Mouse (Mus musculus) left cerebral cortex, postnatal 10 days (tissue): ENCODE measurements around the gene Cnr1. TPM values are rescaled to one million over a fixed set of nuclear protein-coding genes. Genes with fewer than 3 reads are reported as not detected.

Source experiments
- DNase-seq, 2 experiments: peaks; one replicate each; pipeline ENCODE4 v3.0.0; 2021 to 2022; ENCODE audit warnings: low spot score in 2 of 2, mixed read lengths in 1 of 2; ENCODE audit errors: extremely low spot score in 1 of 2
- intact Hi-C: fragments of 180-260 bp; cut with DNase I; formaldehyde crosslinking; loops from one replicate; pipeline ENCODE4 v1.15.1; 2025
- total RNA-seq, 2 experiments: library from RNA; stranded (reverse); gene quantifications; 2 replicates each; pipeline ENCODE4 v1.2.3; 2021

Gene Cnr1
- total RNA-seq, result 100 to 1,000 TPM; 118 to 129 TPM

DNA sequence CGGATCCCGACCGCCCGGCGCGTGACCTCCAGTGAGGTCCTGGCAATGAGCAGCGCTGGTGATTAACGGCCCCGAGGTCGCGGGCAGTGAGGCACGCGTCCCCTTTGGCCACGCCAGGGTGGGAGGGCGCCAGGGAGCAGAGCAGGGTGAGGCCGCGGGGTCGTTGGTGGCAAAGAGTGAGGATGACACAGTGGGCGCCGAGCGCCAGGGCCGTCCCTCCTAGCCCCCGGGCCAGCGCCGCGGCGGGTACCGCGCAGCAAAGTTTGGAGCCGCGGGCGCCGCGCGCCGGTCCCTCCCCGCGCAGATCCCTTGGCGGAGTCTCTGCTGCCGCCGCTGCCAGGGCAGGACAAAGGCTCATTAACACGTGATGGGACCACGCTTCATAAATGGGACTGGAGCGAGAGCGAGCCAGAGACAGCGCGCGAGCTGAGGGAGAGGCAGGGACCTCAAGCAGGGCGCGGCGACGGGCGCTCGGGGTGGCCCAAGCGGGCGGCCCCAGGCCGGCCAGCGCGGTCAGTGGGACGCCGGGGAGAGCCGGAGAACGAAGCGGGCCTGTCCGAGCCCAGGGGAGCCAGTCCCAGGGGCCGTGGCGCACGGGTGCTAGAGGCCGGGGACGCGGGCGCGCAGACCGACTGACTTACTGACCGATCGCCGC is at the start of gene Cnr1:
Cnr1 (plus strand) TSS at position 360 of the 655 bp plus-strand sequence.
- DNase-seq, result peak; percentile 66 to 78
- intact Hi-C loops, result loop anchor here (10.0 kb wide), 4 partner anchors 310 to 520 kb away; no protein-coding TSS in a partner anchor

DNA sequence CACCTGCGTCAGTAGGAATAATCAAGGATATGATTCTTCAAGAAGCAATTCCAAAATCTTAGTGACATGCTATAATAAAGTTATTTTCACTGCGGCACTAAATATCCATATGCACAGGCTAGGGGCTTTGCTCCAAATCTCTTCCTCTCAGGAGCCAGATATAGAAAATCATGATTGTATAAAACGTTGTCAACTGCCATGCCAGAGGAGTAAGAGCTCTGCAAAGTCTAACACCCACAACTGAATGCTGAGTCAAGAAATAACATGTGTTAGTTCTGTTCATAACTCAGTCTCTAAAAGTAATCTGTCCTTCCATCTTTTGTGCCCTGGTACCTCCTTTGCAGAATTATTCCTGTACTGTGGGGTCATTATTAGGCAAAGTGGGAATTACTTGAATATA is 44.4 kb upstream of the Cnr1 start:
- DNase-seq, result no peak
- intact Hi-C loops, result no loop called here

DNA sequence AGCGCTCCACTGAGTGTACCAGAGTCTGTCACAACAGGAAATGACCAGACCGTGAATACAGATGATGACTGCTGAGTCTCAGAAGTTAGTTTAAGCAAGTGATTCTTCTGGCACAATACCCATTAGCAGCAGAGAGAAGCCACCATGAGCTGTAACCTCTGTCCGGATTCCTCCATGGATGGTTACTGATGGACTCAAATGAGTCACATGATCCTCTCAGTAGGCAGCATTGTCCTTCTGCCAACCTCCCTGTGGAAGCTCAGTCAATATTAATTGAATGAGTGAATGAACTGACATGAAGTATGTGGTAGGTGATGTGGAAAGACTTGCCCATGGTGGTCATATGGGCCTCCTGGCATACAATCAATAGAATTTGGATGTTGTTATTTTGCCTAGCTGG is 38.4 kb upstream of the Cnr1 start:
- intact Hi-C loops, result no loop called here
- no peak for DNase-seq

DNA sequence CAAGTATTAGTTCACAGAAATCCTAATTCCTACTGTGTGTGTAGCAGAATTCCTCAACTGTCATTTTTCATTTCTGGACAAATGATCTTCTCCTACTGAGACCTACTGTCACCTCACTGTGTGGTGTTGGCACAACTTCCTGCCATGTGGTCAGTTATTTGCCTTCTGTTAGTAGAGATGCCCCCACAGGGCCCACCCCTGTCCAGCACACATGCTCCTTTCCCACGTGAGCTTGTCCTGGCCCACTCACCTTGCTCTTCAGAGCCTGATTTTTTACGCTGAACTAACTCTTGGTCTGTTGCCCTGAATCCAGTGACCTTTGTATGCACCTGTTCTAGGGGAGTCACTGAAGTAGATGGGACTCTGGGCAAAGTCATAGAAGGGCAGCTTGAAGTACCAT is 34.4 kb upstream of the Cnr1 start:
- intact Hi-C loops, result no loop called here
- no peak for DNase-seq

DNA sequence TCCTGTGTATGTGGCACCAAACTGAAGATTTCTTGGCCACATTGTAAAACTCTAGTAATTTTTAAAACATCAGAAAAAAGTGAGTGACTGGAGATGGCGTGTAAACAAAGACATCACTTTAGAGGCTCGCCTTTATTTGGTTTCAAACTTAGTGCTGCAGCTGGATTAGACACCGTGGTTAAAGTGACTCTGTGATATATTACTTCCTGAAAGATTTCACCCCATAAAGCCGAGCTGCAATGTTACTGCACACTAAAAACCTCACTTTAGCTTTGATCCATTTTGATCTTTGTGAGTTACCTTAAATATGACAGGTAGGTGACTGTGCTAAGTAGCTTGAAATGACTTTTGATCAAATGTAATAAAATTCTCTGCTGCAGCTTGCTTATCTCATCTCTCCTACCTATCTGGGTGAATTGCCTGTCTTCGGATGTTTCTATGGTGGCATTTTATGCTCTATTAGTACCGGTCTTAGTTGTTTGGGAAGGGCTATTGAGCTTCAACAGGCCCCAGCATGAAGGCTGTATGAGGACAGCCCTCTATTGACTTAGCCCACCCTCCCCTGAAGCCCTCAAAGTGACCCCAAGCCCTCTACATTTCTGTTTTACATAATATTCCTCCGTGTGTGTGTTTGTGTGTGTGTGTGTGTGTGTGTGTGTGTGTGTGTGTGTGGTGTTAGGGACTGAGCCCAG is 32.1 kb upstream of the Cnr1 start:
- intact Hi-C loops, result no loop called here
- DNase-seq, result no peak

DNA sequence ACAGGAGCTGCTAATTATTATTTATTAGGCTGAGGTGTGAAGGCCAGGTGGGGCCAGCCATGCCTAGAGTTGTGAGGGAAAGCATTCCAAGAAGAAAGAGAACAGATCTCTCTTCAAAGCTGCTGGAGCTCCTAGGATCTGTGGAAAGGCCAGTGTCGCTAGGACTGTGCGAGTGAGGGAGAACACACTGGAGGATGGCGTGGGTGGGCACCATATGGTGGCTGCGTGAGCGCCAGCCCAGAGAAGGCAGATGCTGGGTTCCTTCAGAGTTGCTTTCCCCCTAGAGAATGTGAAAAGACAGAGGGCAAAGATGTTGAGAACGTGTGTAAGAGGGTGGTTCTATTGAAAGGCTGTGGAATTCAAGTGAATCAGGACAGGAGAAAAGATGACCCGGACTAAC is 30.6 kb upstream of the Cnr1 start:
- intact Hi-C loops, result no loop called here
- peak; percentile 49 to 71 for DNase-seq

DNA sequence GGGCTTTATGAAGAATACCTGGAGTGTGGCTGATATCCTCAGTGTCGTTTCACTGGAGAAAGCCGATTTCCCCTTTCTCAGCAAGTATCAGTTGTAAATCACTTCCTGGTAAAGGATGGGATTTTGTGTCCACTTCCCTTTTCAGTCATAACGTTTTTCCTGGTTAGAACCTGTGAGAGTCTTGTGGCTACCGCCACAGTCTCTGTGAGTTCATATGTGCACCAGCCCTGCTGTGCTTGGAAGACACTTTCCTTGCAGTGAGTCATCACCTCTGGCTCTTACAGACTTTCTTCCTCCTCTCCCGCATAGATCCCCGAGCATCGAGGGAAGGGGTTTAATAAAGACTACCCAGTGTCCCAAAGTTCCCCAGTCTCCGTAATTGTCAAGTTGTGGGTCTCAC is 29.3 kb upstream of the Cnr1 start:
- DNase-seq, result no peak
- intact Hi-C loops, result no loop called here

DNA sequence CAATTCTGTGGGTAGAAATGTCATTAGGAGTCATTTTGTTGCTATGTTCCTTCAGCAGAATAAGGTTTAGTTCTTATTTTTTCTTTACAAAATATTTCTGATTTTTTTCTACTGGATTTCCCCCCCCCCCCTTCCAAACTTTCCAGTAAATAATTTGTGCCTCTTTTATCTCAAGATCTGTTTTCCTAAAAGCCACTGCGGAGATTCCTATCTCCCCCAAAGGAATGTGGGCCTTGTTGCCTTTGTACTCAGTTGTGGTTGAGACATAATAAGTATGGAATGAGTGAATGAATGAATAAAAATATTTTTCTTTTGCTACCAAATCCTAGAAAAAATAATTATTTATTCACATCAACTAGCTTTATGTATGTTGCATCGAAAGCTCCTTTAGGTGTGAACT is 28.9 kb upstream of the Cnr1 start:
- DNase-seq, result no peak
- intact Hi-C loops, result no loop called here

DNA sequence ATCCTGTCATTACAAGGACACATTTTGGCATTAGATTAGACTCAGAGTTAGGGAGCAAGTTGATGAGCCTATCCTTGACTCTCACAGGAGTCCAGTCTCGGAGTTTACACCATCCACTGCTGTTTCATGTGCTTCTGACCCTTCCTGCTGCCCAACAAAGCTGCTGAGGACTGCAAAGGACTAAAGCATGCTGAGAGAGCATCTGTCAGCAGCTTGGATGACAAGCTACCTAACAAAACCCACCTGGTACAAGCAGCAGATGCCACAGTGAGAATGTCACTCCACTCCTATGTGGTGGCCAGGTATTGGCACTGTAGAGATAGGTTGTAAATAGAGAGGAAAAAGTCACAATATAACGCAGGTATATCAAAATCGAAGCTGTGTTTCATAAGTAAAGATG is 22.7 kb upstream of the Cnr1 start:
- no peak for DNase-seq
- intact Hi-C loops, result no loop called here

DNA sequence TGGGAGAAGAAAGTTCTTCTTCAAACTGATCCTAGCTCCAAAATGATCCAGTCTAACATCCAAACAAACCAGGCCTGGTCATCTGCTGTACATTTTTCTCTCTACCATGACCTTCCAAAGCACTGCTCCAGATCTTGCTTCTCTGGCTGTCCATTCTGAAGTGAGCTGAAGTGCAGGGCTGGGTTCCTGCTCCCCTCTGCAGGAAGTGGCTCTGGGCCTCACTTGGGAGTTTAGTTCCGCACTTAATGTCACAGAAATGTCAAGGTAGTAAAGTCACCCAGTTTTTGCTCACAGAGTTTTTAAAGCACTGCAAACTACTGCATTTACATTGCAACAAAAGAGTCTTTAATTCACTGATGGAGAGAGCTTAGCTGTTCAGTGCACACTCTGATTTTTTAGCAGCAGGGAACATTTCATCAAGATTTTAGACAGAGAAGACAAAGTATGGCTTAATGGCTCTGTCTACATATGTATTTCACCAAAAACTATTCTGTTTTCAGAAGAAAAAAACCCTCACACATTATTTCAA is 20.5 kb upstream of the Cnr1 start:
- intact Hi-C loops, result no loop called here
- no peak for DNase-seq

DNA sequence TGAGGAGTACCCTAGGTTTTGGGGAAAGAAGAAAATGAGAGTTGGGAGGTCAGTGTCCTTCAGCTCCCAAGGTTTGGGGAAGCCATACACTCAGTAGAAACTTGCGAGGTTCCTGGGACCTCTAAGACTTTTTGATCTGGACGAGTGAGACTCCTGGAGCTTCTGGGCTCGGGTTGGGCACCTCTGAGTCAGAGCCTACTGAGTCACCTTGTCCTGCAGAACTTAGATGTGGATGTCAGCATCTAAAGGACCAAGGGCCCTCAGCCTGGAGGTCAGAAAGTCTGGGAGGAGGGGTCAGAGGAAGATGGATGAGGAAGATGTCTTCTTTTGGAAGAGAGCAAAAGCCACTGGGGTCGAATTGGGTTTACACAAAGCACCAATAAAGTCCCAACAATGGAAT is 19.6 kb upstream of the Cnr1 start:
- no peak for DNase-seq
- intact Hi-C loops, result no loop called here

DNA sequence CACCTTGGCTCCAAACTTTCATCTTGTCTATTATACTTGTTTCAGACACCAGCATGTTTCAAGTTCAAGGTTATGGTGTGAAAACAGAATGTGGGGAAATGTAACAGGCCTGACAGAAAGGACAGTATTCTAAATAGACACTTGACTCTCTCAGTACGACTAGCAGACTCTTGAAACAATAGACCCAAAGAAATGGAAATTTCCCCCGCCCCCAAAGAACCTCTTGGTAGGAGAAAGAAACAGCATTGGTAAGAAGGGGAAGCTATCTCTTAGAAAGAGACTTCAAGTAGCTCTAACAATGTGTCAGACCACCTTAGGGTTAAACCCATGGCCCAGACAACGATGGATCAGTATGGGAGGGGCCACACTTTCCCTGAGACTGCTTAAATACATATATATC is 15.6 kb upstream of the Cnr1 start:
- intact Hi-C loops, result no loop called here

DNA sequence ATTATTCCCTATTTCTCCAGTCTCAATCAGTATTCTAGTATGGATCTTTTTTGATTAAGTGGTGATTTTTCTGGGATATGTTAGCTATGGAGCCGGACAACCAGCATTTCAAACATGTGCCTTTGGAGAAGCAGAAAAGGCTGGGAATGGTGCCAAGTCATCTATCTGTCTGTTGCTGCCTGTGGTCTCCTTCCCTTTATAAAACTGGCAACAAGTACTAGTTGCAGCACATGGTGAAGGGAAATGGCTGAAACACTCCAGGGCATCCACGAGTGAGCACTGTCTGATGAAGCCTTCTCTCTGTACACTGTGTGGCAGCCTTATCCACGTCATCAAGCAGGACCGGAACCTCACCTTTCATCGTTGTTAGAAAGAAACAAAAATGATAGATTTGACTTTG is 8.7 kb upstream of the Cnr1 start:
- intact Hi-C loops, result no loop called here

More for the DNA sequence above, 15.6 kb upstream of the Cnr1 start:
- DNase-seq, result no peak

DNA sequence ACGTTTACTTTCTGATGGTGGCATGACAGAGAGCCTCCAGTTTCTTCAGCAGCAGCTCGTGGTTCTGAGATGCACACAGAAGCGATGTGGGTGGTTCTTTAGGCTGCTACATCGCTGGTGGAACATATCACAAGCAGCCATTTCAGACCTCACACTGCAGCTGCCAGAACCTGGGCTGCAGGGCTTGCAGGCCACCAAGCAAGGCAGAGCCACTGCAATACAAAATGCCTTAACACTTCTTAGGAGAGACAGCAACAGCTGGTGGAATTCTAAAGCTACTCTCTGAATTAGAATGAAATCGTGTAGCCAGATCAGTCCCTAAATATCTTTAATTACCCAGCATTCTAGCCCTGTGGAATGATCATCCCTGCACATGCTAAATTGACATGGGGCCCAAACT is 3.6 kb upstream of the Cnr1 start:
- DNase-seq, result no peak
- intact Hi-C loops, result loop anchor here (10.0 kb wide), 4 partner anchors 314 to 516 kb away; no protein-coding TSS in a partner anchor

More for the DNA sequence above, 8.7 kb upstream of the Cnr1 start:
- DNase-seq, result peak in 1 of 2 experiments; percentile 45

DNA sequence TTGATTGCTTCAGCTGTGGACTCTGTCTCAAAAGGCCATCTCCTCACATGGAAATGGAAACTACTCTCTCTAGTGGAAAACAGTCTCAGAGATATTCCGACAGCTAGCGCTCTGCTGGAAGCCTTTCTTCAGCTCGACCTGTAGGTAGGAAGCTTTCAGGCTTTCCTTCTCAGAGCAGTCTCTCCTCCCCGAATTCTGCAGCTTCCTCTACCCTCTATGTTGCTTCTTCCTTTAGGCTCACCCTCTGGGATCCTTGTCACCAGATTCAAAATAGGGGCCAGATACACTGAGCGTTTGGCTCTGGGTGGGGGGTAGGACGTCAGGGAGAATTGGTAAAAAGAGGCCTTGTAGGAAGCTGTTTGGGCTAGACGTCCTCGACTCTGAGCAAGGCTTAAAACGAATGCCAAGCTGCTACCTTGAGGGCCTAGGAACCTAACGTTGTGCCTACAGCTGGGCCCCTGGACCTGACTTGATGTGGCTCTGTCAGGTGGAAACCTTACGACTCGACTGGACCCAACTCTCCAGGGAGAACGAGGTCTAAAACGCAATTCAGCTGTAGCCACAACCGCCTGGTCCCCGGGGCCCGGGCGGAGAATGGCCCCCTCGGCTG is 1.1 kb upstream of the Cnr1 start:
- intact Hi-C loops, result loop anchor here (10.0 kb wide), 4 partner anchors 312 to 518 kb away; no protein-coding TSS in a partner anchor
- DNase-seq, result no peak

DNA sequence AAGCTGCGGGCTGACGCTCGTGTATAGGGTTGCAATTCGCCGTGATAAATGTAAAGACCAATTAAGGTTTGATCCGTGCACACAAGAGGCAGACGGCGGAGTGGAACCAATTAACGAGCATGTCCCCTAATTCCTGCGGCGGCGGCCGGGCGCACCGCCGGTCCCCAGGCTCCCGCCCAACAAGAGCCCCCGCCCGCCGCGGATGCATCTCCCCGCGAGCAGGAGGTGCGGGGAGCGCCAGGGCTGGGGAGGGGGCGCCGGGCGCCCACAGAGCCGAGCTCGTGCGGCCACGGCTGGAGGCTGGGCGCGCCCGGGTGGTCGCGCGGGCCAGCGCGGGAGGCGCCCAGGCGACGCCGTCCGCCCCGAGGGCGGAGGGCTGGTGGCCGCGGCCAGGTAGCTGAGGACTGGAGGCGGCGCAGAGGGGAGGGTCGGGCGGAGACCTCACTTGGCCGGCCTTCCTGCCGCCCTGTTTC is 596 bp upstream of the Cnr1 start:
- DNase-seq, result peak in 1 of 2 experiments; percentile 59

DNA sequence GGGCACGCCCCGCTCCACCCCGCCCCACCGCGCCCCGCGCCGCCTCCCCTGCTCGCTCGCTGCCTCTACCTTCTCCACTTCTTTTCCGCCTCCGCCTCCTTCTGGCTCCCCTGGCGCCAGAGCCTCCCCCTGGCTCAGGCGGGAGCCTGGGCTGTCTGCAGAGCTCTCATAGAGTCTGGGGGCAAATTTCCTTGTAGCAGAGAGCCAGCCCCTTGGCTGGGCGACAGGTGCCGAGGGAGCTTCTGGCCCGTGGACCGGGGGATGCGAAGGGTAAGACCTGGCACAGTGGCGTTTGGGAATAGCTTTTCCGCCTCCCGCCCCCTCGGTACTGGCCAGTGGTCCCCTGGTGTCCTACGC is 474 bp downstream of the Cnr1 start:
- DNase-seq, result no peak

More for the DNA sequence above, 596 bp upstream of the Cnr1 start:
- intact Hi-C loops, result loop anchor here (10.0 kb wide), 4 partner anchors 311 to 519 kb away; no protein-coding TSS in a partner anchor

DNA sequence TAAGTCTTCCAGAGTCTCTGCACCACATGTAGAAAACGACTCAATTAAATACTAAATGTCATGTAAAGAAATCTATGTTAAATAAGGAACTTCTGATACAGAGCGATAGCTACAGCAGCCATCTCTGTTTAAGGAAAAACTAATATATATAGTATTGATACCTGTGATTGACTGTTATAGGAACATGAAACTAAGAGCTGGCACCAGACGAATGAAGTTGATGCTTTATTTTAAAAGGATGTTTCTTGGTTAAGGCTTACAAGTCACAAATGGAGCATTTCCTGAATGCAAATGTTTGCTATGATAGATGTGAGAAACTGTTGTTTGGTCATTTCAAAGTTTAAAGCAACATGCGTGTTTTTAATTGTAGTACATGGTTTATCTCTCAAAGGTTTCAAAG is 1.1 kb downstream of the Cnr1 start:
- intact Hi-C loops, result loop anchor here (10.0 kb wide), 4 partner anchors 309 to 521 kb away; no protein-coding TSS in a partner anchor

More for the DNA sequence above, 474 bp downstream of the Cnr1 start:
- intact Hi-C loops, result loop anchor here (10.0 kb wide), 4 partner anchors 310 to 520 kb away; no protein-coding TSS in a partner anchor

DNA sequence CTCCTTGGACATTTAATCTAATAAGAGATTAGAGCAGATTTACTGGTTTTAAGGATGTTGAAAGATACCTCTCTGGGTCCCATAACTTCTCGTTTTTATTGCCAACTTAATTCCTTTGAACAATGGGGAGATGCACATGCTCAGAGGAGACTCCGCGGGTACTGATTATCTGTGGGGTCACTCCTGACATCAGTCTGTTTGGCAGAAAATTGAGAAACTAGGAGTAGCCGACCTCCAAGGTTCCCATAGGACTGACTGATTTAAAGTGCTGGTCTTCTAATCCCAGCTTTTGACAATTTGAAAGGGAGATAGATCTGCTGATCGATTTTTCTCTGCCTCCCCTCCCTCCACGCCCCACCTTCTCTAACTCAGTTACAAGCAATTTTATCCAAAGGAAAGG is 1.6 kb downstream of the Cnr1 start:
- intact Hi-C loops, result loop anchor here (10.0 kb wide), 4 partner anchors 309 to 521 kb away; no protein-coding TSS in a partner anchor
- DNase-seq, result no peak

More for the DNA sequence above, 1.1 kb downstream of the Cnr1 start:
- DNase-seq, result no peak
